Mouse (Mus musculus) ovary, adult 2 months (tissue): ENCODE measurements around the gene Aar2. TPM values are rescaled to one million over a fixed set of nuclear protein-coding genes. Genes with fewer than 3 reads are reported as not detected.

ENCODE experiments used
- polyA plus RNA-seq: library from polyadenylated mRNA; depleted of rRNA; stranded (reverse); fragments of >200 nt; gene quantifications from 2 replicates; pipeline ENCODE4 v1.2.3, GENCODE M21; 2012; rRNA removed

Gene Aar2
- polyA plus RNA-seq = 26.3 and 31.3 TPM in 2 replicates

GRCm38 (mm10) chr2:156547123-156547891 is at the start of gene Aar2:
Aar2 (plus strand) TSS chr2:156547584.

GRCm38 (mm10) chr2:156613541-156614257 is 66.3 kb downstream of the Aar2 start, which contains the start of gene Dlgap4:
Dlgap4 (plus strand) TSS chr2:156613705.

Other genes with a start within 250 kb of the Aar2 start
- 1.2 and 1.5 TPM in 2 replicates for gene Cnbd2, start 235.3 kb upstream of the Aar2 start, polyA plus RNA-seq
- gene Scand1, start 234.9 kb upstream of the Aar2 start, polyA plus RNA-seq = 289 and 408 TPM in 2 replicates
- gene Epb41l1, start 126.7 kb upstream of the Aar2 start, polyA plus RNA-seq = 46.6 and 50.9 TPM in 2 replicates
- gene Dlgap4, start 66.1 kb downstream of the Aar2 start, polyA plus RNA-seq = 115 and 125 TPM in 2 replicates
- gene Myl9, start 227.8 kb downstream of the Aar2 start, polyA plus RNA-seq = 864 and 1,110 TPM in 2 replicates